Mouse (Mus musculus): Measurements from ENCODE around the gene H2-Eb1. TPM values are rescaled to one million over a fixed set of nuclear protein-coding genes. Genes with fewer than 3 reads are reported as not detected.
"Not testable (repeated sequence)": the region's sequence is repeated elsewhere in the genome, so short reads cannot be mapped to it uniquely, and the experiment has no call there.

The H2-Eb1 gene
- polyA plus RNA-seq, 1 experiment from 2014 or later = 1.1 TPM

DNA sequence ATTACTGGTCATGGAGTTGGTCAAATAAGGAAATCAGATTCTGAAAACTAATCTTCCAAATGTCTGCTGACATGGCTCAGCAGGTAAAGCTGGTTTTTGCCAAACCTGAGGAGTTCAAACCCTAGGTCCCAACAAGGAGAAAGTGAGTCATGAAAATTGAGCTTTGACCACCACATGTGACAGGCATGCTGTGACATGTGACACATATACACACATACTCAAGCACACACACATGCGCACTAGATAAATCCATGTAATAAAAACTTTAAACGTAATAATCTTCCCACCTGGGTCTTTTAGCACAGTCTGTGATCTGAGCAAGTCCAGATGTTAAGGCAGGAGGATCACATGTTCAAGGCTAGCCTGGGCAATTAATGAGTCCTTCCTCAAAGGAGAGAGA is 1.9 kb upstream of the H2-Eb1 start:
- no peaks in the 10 kb centered on the region for H3K9me3 ChIP-seq (ENCODE audit: control insufficient read depth, low read length)
- no peaks in the 10 kb centered on the region for H3K27me3 ChIP-seq (ENCODE audit: control insufficient read depth, insufficient read depth, low read length)
- WGBS = 76% methylated on average over 2 of the region's 2 CpGs
- no peak overlapping the region for H3K4me2 ChIP-seq (ENCODE audit: low read depth, severe bottlenecking)
- ATAC-seq (ENCODE audit: insufficient number of reproducible peaks, low FRiP score, low TSS enrichment, low read depth) (no peak), DNase-seq (ENCODE audit: low spot score) (no peak)
- no peak overlapping the region for H3K9ac ChIP-seq (ENCODE audit: low read length)
- no peak overlapping the region for H3K4me3 ChIP-seq (ENCODE audit: low read depth, low read length)
- no peaks in the 10 kb centered on the region for H3K36me3 ChIP-seq (ENCODE audit: control insufficient read depth, insufficient read depth, low read length)
- no peaks in the 10 kb centered on the region for H3K4me1 ChIP-seq (ENCODE audit: control insufficient read depth, insufficient read depth, low read length)
- no peak overlapping the region for H3K27ac ChIP-seq (replicated peaks; ENCODE audit: low read depth, low read length)

DNA sequence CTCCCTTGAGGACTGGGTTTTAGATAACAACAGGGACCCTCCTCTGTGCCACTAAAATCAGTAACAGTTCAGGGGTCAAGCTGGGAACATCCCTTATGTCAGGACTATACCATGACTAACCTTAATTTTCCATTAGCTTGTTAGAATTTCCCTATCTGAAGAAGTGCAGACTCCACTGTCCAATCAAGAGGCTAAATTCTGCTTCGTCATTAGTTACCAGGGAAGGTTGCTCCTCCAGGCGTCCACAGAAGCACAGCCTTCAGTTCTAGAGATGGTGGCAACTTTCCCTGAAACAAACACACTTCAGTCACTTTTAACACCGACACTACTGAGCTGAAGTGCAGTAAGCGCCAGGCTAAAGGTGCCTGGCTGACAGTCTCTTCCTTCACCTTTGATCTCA is 916 bp upstream of the H2-Eb1 start:
- no peak overlapping the region for H3K4me2 ChIP-seq (ENCODE audit: low read depth, severe bottlenecking)
- WGBS = 12% methylated on average over 4 of the region's 4 CpGs
- no peak overlapping the region for H3K9ac ChIP-seq (ENCODE audit: low read length)
- ATAC-seq (ENCODE audit: insufficient number of reproducible peaks, low FRiP score, low TSS enrichment, low read depth) (no peak), DNase-seq (ENCODE audit: low spot score) (peak; percentile 39)
- H3K4me1 ChIP-seq (ENCODE audit: control insufficient read depth, insufficient read depth, low read length) = no peaks in the 10 kb centered on the region
- H3K36me3 ChIP-seq (ENCODE audit: control insufficient read depth, insufficient read depth, low read length) = no peaks in the 10 kb centered on the region
- no peak overlapping the region for H3K4me3 ChIP-seq (ENCODE audit: low read depth, low read length)
- no peaks in the 10 kb centered on the region for H3K27me3 ChIP-seq (ENCODE audit: control insufficient read depth, insufficient read depth, low read length)
- no peaks in the 10 kb centered on the region for H3K9me3 ChIP-seq (ENCODE audit: control insufficient read depth, low read length)
- H3K27ac ChIP-seq (replicated peaks; ENCODE audit: low read depth, low read length) = no peak overlapping the region

DNA sequence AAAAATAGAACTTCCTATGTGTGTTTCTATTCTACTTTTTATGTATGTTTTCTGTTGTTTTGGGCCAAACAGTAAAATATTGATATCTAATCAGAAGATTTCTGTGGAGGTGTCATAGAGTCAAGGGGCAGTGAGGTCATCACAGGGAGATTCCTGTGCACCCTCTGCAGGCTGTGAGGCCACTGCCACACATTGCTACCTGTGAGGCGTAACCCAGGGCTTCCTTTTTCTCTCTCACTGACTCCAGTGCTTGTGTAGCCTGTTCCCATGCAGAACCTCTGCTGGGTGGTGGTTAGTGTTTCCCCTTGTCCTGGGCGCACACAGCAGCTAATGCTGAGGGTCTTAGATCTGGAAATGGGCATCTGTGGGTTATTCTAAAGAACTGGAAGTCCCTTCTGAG is 740 bp downstream of the H2-Eb1 start:
- H3K36me3 ChIP-seq (ENCODE audit: control insufficient read depth, insufficient read depth, low read length) = no peaks in the 10 kb centered on the region
- DNase-seq (ENCODE audit: low spot score) = no peak
- H3K27ac ChIP-seq (replicated peaks; ENCODE audit: low read depth, low read length) = no peak overlapping the region
- no peaks in the 10 kb centered on the region for H3K4me1 ChIP-seq (ENCODE audit: control insufficient read depth, insufficient read depth, low read length)
- no peak for ATAC-seq (ENCODE audit: insufficient number of reproducible peaks, low FRiP score, low TSS enrichment, low read depth)
- H3K27me3 ChIP-seq (ENCODE audit: control insufficient read depth, insufficient read depth, low read length) = no peaks in the 10 kb centered on the region
- no peak overlapping the region for H3K4me3 ChIP-seq (ENCODE audit: low read depth, low read length)
- no peak overlapping the region for H3K9ac ChIP-seq (ENCODE audit: low read length)
- 83% methylated on average over 2 of the region's 2 CpGs for WGBS
- H3K9me3 ChIP-seq (ENCODE audit: control insufficient read depth, low read length) = no peaks in the 10 kb centered on the region
- H3K4me2 ChIP-seq (ENCODE audit: low read depth, severe bottlenecking) = no peak overlapping the region

DNA sequence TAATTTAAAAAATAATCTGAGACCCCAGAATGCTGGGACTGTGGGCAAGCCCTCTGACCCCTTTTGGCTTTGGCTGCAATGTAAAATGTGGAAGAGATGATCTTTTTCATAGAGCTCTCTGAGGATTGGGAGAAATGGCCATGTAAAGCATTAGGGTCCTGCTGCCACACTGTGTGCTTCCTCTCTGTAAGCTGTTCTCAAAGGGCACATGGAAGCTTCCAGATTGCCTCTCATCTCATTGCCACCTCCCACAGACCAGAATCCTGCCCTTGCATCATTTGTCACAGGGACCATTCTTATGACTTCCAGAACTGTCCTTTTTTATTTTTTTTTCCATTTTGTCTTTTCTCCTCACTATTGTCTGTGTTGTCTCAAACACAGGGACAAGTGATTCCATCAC is 1.5 kb downstream of the H2-Eb1 start:
- Histone ChIP-seq H3K36me3 (ENCODE audit: control insufficient read depth, insufficient read depth, low read length) (no peaks in the 10 kb centered on the region), H3K4me2 (ENCODE audit: low read depth, severe bottlenecking) (no peak overlapping the region), H3K9me3 (ENCODE audit: control insufficient read depth, low read length) (no peaks in the 10 kb centered on the region), H3K27ac (replicated peaks; ENCODE audit: low read depth, low read length) (no peak overlapping the region), H3K27me3 (ENCODE audit: control insufficient read depth, insufficient read depth, low read length) (no peaks in the 10 kb centered on the region), H3K4me1 (ENCODE audit: control insufficient read depth, insufficient read depth, low read length) (no peaks in the 10 kb centered on the region), H3K9ac (ENCODE audit: low read length) (no peak overlapping the region), H3K4me3 (ENCODE audit: low read depth, low read length) (no peak overlapping the region)
- DNase-seq (ENCODE audit: low spot score) (no peak), ATAC-seq (ENCODE audit: insufficient number of reproducible peaks, low FRiP score, low TSS enrichment, low read depth) (no peak)

DNA sequence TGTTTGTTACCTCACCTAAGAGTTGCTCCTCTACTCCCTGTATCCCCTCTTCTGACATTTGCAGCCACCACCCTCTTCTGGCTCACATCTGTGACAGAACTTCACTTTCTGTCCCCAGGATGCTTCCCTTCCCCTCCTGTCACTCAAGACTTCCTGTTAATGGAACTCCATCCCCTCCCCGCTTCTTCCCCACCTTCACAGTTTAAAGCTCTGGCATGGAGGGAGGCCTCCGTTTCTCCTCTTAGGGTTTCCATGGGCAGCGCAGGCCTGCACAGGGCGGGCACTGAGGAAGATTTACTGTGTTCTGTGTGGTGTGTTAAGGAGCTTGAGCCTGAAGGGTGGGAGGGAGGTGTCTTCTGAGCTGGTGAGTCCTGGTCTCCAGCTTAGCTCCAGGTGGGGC is 2.5 kb downstream of the H2-Eb1 start:
- Histone ChIP-seq H3K9me3 (ENCODE audit: control insufficient read depth, low read length) (no peaks in the 10 kb centered on the region), H3K4me3 (ENCODE audit: low read depth, low read length) (no peak overlapping the region), H3K27me3 (ENCODE audit: control insufficient read depth, insufficient read depth, low read length) (no peaks in the 10 kb centered on the region), H3K9ac (ENCODE audit: low read length) (no peak overlapping the region), H3K4me1 (ENCODE audit: control insufficient read depth, insufficient read depth, low read length) (no peaks in the 10 kb centered on the region), H3K4me2 (ENCODE audit: low read depth, severe bottlenecking) (no peak overlapping the region), H3K27ac (replicated peaks; ENCODE audit: low read depth, low read length) (no peak overlapping the region), H3K36me3 (ENCODE audit: control insufficient read depth, insufficient read depth, low read length) (no peaks in the 10 kb centered on the region)
- DNase-seq (ENCODE audit: low spot score) (no peak), ATAC-seq (ENCODE audit: insufficient number of reproducible peaks, low FRiP score, low TSS enrichment, low read depth) (no peak)
- 78% methylated on average over 4 of the region's 4 CpGs for WGBS

DNA sequence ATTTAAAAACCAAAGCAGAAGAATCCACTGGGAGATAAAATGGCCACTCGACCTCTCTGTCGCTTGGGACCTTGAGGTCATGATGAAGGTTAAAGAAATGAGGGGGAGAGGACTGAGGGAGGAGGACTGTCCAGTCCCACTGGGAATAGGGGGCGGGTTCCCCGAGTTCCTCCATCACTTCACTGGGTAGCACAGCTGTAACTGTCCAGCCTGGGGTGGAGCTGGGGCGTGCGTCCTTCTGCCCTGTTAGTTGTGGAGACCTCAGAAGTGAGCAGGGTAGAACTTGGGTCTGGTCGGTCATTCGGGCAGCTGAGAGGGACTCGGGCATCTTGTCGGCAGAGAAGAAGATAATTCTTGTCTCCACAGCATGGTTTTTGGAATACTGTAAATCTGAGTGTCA is 3.6 kb downstream of the H2-Eb1 start:
- ATAC-seq (ENCODE audit: insufficient number of reproducible peaks, low FRiP score, low TSS enrichment, low read depth) (no peak), DNase-seq (ENCODE audit: low spot score) (no peak)
- no peaks in the 10 kb centered on the region for H3K36me3 ChIP-seq (ENCODE audit: control insufficient read depth, insufficient read depth, low read length)
- no peaks in the 10 kb centered on the region for H3K27me3 ChIP-seq (ENCODE audit: control insufficient read depth, insufficient read depth, low read length)
- no peaks in the 10 kb centered on the region for H3K9me3 ChIP-seq (ENCODE audit: control insufficient read depth, low read length)
- H3K4me3 ChIP-seq (ENCODE audit: low read depth, low read length) = peak overlapping the region; percentile 55
- peak overlapping the region; percentile 55 for H3K4me2 ChIP-seq (ENCODE audit: low read depth, severe bottlenecking)
- no peaks in the 10 kb centered on the region for H3K4me1 ChIP-seq (ENCODE audit: control insufficient read depth, insufficient read depth, low read length)
- peak overlapping the region; percentile 62 for H3K9ac ChIP-seq (ENCODE audit: low read length)
- WGBS = 32% methylated on average over 10 of the region's 10 CpGs
- H3K27ac ChIP-seq (replicated peaks; ENCODE audit: low read depth, low read length) = peak overlapping the region; percentile 37; the same call in 1 of the 2 replicates

DNA sequence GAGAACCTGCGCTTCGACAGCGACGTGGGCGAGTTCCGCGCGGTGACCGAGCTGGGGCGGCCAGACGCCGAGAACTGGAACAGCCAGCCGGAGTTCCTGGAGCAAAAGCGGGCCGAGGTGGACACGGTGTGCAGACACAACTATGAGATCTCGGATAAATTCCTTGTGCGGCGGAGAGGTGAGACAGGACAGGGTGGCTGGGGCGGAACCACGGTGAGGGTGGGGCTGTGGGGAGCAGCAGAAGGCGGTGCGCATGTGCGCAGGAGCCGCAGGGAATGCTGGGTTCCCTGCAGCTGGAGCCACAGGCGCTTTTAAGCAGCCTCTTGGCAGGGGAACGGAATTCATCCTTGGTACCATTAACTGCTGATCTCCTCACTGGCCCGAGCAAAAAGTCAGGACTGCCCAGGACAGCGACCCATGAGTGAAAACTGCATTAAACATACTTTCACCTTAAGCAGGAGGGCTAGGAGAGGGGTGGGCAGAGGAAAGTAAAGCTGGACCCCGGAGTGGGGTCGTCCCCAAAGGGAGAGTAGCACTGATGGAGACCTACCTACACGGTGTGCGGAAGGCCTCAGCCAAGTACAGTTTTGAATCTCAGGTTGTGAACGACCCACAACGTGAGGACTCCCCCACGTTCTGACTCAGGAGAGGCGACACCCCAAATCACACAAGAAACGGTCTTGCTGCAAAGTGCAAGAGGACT is 4.2 kb downstream of the H2-Eb1 start:
- Histone ChIP-seq H3K36me3 (ENCODE audit: control insufficient read depth, insufficient read depth, low read length) (no peaks in the 10 kb centered on the region), H3K9me3 (ENCODE audit: control insufficient read depth, low read length) (no peaks in the 10 kb centered on the region), H3K27me3 (ENCODE audit: control insufficient read depth, insufficient read depth, low read length) (no peaks in the 10 kb centered on the region), H3K4me3 (ENCODE audit: low read depth, low read length) (peak overlapping the region; percentile 55), H3K4me2 (ENCODE audit: low read depth, severe bottlenecking) (peak overlapping the region; percentile 55), H3K4me1 (ENCODE audit: control insufficient read depth, insufficient read depth, low read length) (no peaks in the 10 kb centered on the region), H3K27ac (replicated peaks; ENCODE audit: low read depth, low read length) (peak overlapping the region; percentile 37; the same call in 1 of the 2 replicates), H3K9ac (ENCODE audit: low read length) (peak overlapping the region; percentile 66)
- ATAC-seq (ENCODE audit: insufficient number of reproducible peaks, low FRiP score, low TSS enrichment, low read depth) (peak; percentile 62; the same call in 1 of the 2 replicates), DNase-seq (ENCODE audit: low spot score) (peak; percentile 76)
- 23% methylated on average over 38 of the region's 38 CpGs for WGBS

DNA sequence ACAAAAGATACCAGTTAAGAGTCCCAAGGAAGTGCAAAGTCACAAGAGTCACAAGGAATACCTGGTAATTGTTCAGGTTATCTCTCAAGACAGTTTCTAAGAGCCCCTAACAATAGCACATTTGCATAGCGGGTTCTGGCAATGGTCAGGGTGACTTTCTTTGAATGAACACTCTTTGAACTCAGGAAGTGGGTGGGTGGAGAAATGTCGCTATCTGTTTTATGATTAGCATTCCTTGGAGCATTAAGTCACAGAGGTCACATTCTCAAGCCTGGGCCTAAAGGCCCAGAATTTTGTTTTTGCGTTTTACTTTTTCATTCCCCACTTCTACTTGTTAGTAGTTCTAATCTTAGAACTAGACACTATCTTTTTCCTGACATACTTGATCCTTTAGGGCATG is 4.9 kb downstream of the H2-Eb1 start:
- H3K27me3 ChIP-seq (ENCODE audit: control insufficient read depth, insufficient read depth, low read length); H3K4me3 ChIP-seq (ENCODE audit: low read depth, low read length); H3K9ac ChIP-seq (ENCODE audit: low read length); H3K4me1 ChIP-seq (ENCODE audit: control insufficient read depth, insufficient read depth, low read length); DNase-seq (ENCODE audit: low spot score); H3K4me2 ChIP-seq (ENCODE audit: low read depth, severe bottlenecking); H3K27ac ChIP-seq (replicated peaks; ENCODE audit: low read depth, low read length); H3K9me3 ChIP-seq (ENCODE audit: control insufficient read depth, low read length); H3K36me3 ChIP-seq (ENCODE audit: control insufficient read depth, insufficient read depth, low read length); ATAC-seq (ENCODE audit: insufficient number of reproducible peaks, low FRiP score, low TSS enrichment, low read depth): not testable (repeated sequence)
- WGBS = 78% methylated on average over 3 of the region's 3 CpGs

DNA sequence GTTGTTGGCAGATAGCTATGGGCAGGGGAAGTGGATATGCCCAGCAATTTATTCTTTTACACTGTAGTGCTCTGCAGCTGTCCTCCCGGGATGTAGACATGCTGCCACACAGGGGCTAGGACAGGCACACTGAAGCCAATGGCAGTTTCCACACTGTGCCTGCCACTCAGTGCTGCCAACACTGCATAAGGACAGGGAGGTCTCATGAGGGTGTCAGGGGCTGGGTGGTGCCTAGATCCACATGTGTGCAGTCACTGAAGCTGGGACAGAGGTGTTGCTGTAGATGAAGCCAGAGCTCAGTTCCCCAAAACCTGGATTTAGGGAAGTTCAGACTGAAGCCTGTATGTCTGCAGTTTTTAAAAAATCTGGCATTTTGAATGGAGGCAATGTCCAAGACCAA is 6.5 kb downstream of the H2-Eb1 start:
- no peak overlapping the region for H3K9ac ChIP-seq (ENCODE audit: low read length)
- no peak for DNase-seq (ENCODE audit: low spot score)
- no peaks in the 10 kb centered on the region for H3K36me3 ChIP-seq (ENCODE audit: control insufficient read depth, insufficient read depth, low read length)
- no peak for ATAC-seq (ENCODE audit: insufficient number of reproducible peaks, low FRiP score, low TSS enrichment, low read depth)
- H3K27ac ChIP-seq (replicated peaks; ENCODE audit: low read depth, low read length) = no peak overlapping the region
- WGBS = 82% methylated on average over 1 of the region's 1 CpGs
- no peaks in the 10 kb centered on the region for H3K27me3 ChIP-seq (ENCODE audit: control insufficient read depth, insufficient read depth, low read length)
- H3K9me3 ChIP-seq (ENCODE audit: control insufficient read depth, low read length) = no peaks in the 10 kb centered on the region
- no peaks in the 10 kb centered on the region for H3K4me1 ChIP-seq (ENCODE audit: control insufficient read depth, insufficient read depth, low read length)
- H3K4me3 ChIP-seq (ENCODE audit: low read depth, low read length) = no peak overlapping the region
- H3K4me2 ChIP-seq (ENCODE audit: low read depth, severe bottlenecking) = no peak overlapping the region
